Mouse (Mus musculus) thymus, postnatal 4 days (tissue): ENCODE data around the gene Rpl18.

ENCODE experiments used
- DNase-seq: peaks from one replicate; pipeline ENCODE4 v3.0.0; 2021

Gene Rpl18

DNA sequence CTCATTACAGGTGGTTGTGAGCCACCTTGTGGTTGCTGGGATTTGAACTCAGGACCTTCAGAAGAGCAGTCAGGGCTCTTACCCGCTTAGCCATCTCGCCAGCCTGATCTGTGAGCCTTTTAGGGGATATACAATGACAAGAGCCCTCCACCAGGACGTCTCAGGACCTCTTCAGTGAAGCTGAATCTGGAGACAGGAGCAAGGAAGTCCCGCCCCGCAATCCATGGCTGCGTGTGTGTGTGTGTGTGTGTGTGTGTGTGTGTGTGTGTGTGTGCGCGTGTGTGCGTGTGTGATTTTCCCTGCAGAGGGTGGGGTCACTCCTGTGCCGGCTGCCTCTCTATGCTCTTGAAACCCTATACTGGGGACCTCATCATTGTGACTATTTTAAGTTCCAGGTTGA lies 24.6 kb downstream of the Rpl18 start:
- no peak for DNase-seq

DNA sequence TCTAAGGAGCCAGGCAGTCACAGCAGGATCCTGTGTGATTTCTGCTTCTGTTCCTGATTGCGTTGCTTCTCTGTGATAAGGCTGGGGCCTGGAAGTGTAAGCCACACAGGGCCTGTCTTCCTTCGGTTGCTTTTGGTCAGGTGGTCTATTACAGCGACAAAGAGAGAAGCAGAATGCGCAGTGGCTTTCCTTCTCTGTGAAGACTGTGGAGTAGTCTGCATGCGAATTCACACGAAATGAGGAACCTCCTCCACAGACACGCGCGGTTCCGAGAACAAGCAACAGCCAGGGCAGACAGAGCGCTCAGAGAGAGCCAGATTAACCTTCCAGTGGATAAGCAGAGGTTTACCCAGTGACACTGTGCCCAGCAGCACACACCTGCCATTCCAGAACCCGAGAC lies 26.1 kb downstream of the Rpl18 start:
- DNase-seq = no peak

DNA sequence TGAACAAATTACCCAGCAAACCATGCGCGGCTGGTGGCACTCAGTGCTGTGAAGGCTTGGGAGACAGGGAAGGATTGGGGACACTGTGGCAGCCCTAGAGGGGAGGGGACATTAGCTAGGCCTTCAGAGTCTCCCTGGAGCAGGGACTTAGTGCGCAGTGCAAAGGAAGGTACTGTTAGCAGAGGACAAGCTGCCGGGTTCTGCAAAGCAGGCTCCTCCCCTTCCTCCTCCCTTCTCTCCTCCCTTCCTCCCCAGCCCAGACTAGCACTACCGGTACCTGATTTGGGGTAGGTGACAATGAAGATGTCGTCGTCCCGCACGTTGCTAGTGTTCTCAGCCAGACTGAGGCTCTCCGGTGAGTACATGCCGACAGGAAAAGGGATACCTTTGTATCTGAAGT lies 26.5 kb downstream of the Rpl18 start:
- peak; percentile 57 for DNase-seq

DNA sequence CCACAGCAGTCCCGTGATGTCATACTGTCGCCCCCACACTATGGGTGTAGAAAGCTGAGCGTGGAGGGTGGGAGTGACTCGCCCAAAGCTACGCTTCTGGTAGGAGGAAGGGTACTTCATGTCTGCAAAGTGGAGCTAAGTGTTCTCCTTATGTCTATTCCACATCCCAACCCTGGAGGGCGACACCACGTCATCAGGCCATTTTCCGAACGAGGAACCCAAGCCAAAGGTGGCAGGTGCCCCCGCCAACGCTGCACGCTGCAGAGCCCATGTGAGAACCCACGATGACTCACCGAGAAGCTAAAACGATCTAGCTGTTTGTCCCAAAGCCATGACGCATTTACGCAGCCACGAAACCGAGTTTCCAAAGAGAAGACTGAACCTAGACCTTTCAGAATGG lies 27.1 kb downstream of the Rpl18 start:
- peak; percentile 51 for DNase-seq

DNA sequence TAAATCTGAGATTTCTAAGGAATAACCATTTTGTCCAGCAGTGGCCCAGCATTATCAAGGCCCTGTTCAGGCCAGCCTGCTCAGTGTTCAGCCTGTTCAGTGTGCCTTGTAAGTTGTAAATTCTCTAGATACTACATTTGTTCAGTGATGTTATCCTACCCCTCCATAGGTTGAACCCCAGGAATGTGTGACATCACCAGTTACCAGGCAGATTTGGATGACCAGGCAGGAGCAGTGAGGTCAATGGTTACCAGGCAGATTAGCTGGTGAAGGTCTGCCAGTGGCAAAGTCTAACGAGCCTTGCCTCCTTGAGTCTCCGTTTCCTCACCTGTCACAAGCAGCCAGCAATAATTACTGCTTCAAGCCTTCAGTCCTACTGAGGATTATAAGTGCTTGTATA lies 29.1 kb downstream of the Rpl18 start:
- peak; percentile 61 for DNase-seq

DNA sequence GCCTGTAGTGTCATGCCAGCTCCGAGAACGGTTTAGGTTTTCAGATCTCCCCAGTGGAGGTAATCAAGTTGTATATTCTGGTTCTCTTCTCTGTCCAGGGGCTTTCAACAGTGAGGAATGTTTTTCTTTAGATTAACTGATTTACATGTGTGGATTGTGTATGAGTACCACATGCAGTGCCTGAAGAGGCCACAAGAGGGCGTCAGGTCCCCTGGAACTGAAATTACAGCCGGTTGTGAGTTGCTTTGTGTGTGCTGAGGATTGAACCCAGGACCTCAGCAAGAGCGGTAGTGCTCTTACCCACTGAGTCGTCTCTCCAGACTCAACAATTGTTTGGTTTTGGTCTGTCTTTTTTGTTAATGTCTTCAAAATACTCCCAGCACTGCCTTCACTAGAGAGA lies 31.3 kb downstream of the Rpl18 start:
- peak; percentile 50 for DNase-seq

DNA sequence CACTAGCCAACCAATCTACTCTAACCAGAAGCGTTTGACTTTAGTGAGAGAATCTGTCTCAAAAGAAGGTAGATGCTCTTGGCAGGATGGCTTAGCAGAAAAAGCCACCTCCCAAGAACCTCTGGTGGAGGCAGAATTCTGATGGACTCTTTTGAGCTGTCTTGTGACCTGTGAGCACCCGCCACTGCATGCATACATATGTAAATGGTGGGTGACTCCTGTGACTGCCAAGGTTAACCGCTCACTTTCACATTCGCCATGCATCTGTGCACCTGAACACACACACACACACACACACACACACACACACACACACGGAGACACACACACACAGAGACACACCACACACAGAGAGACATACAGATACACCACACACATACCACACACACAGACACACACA lies 32.2 kb downstream of the Rpl18 start:
- DNase-seq = no peak

DNA sequence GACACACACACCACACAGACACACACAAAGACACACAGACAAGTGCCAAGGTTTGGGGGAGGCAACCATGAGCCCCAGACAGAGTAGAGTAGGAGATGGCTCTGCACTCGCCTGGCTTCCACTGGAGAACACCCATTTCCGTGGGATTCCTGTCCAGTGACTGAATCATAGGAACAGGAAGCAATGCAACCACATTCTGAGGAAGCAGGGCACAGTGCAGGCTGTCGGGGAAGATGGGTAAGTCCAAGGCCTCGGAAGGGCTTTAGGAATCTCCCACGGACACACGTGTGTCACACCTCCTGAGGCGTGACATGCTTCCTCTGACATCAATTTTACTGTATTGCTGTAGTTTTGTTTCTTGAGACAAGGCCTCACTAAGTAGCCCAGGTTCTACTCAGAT lies 32.9 kb downstream of the Rpl18 start:
- DNase-seq = no peak

DNA sequence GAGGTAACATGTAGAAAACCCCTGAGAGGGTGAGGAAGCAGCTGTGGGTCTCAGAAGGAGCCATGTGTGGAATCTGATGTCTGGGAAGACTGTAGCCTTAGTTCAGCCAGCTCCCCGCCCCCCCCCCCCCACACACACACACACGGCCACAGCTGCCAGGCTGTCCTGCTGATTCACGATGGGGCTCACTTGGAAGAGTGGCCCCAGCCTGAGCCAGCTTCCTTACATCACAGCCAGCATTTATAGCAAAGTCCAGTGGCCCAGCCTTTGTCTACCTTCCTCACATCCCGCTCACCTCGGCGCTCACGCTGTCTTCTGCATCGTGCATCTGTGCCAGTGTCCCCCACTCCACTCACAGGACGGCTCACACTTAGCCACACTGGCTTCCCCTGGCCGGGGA lies 34.1 kb downstream of the Rpl18 start:
- no peak for DNase-seq

DNA sequence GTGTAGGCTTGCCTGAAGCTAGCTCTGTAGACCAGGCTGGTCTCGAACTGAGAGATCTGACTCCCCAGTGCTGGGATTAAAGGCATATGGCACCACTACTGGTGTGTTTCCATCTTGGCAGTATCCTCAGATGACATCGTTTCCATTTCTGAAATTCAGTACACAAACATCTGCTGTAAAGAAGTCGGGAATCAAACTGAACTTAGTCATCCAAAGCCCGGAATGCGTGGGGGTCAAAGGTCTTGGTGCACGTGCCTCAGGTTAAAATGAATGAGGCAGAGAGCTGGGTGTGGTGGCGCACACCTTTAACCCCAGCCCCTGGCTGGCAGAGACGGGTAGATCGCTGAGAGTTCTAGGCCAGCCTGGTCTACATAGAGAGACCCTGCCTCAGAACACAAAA lies 34.9 kb downstream of the Rpl18 start:
- no peak for DNase-seq

DNA sequence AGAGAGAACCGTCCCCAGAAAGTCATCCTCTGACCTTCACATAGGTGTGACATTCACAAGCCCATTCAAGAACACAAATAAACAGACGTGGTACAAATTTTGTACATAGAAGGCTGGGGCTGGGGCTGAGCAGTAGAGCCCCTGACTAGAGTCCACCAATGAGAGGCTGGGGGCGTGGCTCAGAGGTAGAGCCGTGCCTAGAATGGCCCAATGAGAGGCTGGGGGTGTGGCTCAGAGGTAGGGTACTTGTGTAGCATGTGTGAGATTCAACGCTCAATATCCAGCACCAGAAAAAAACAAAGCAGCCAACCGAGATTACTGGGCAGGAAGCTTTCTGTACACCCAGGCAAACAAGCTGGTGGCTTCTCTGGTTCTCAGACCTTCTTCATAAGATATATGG lies 40.4 kb downstream of the Rpl18 start:
- DNase-seq = no peak

DNA sequence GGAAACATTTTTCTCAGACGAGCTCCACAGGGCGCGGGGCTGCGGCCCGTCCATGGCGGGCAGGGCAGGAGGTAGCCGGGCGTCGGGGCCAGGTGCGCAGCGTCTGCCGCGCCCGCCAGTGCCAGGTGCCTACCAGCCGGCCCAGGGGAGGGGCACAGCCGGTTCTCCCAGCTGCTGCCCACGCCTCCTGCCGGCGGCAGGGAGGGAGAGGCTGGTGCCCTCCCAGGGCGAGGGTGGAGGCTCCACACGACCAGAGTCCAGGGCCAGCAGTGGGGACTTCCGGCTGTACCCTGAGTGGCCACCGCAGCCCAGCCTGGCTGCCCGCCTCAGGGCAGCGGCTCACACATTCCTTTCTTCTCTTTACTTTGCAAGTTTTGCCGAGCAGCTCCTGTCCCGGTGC lies 44.1 kb downstream of the Rpl18 start:
- peak; percentile 79 for DNase-seq

DNA sequence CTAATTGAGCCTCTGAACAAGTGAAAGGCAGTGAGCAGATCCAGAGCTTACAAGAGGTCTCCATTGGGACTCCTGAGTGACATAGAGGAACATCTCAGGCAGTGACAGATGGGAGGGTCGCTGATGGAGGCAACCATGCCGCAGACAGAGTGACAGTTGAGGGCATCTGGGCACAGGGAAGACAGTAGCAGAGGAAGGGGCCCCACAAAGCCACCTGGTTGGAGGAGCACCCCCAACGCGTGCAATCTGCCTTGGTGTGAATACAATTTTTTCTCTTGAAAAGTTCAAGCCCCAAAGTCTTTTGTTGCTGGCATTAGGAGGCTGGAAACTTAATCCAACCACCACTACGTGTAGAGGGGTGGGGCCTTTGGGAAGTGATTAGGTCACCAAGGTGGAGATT lies 44.9 kb downstream of the Rpl18 start:
- peak; percentile 57 for DNase-seq

DNA sequence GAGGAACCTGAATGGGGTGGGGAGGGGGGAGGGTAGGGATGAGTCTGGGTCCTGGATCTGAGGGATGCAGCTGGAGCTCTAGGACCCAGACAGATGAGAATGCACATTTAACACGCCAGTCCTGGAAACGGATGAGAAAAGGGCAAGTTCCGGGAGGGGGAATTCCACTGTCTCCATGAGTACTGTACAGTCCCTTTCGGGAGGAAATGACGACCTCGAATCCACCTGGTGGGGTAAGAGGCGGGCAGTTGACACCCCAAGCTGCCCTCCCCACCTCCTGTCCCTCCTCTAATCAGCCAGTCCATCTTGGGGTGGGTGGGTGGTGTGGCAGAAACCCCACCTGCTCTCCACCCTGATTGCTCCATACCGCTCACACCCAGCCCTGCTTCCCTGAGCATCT lies 50.7 kb downstream of the Rpl18 start:
- DNase-seq = no peak

DNA sequence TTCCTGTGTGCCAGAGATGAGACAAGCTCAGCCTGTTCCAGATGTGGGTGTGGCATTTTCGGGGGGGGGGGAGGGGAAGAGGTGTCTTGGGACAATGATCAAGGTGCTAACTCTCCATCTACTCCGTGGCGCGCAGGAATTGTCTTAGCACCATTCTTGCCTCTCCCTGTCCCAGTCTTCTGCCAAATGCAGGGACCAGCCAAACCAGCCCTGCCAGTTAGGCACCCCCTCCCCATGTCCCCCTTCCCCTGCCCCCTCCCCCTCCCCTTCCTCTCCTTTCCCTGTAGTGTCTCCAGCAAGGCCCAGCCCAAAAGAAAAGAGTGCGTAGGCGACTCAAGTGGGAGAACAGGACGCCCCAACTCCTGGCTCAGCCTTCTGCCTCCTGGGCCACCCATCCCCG lies 51.5 kb downstream of the Rpl18 start:
- DNase-seq = no peak

DNA sequence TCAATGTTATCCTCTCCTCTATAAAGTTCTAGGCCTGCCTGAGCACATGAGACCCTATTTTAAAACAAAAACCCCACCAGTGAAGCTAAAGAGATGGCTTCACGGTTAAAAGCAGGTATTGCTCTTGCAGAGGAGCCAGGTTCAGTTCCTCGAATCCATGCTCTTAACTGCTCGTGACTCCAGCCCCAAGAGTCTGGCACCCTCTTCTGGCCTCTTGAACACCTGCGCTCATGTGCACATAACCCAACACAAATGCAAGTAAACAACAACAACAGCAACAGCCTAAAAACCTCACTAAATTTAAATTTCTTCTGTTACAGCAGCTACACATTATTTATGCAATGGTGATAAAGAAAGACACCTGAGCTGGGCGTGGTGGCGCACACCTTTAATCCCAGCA lies 52.2 kb downstream of the Rpl18 start:
- DNase-seq = no peak
